Mouse (Mus musculus): ENCODE measurements around the gene Gm20388. TPM values are rescaled to one million over a fixed set of nuclear protein-coding genes. Genes with fewer than 3 reads are reported as not detected.

The Gm20388 gene
- polyA plus RNA-seq, 1 experiment from 2014 or later: 7.4 TPM

GRCm38 (mm10) chr8:120751226-120752081 lies 840.8 kb downstream of the Gm20388 start:
- peak overlapping the region; percentile 41 for H3K4me2 ChIP-seq
- WGBS: 58% methylated on average over 21 of the region's 21 CpGs
- peaks cover 67% of the 10 kb centered on the region for H3K4me1 ChIP-seq
- H3K9ac ChIP-seq: 0 out of 2 replicates have a peak overlapping the region, but pooled peaks have one; percentile 5
- no peaks in the 10 kb centered on the region for H3K9me3 ChIP-seq (replicated peaks)
- peak overlapping the region; percentile 90 for H3K27ac ChIP-seq
- H3K27me3 ChIP-seq: 0 out of 2 replicates have a peak, but pooled peaks cover 3% of the 10 kb centered on the region
- H3K36me3 ChIP-seq: no peaks in the 10 kb centered on the region
- no peak overlapping the region for H3K4me3 ChIP-seq (replicated peaks)
- ATAC-seq (replicated peaks; ENCODE audit: low FRiP score): peak; percentile 2; the same call in 1 of the 2 replicates

- Histone ChIP-seq H3K4me1 (peaks cover 65% of the 10 kb centered on the region), H3K4me3 (replicated peaks) (no peak overlapping the region), H3K4me2 (peak overlapping the region; percentile 41), H3K36me3 (no peaks in the 10 kb centered on the region), H3K27me3 (0 out of 2 replicates have a peak, but pooled peaks cover 3% of the 10 kb centered on the region), H3K9me3 (replicated peaks) (no peaks in the 10 kb centered on the region), H3K9ac (0 out of 2 replicates have a peak overlapping the region, but pooled peaks have one; percentile 3), H3K27ac (peak overlapping the region; percentile 90)
- ATAC-seq (replicated peaks; ENCODE audit: low FRiP score): peak; percentile 71
- under 1% methylated on average over 12 of the region's 12 CpGs for WGBS
These were observed 841.4 kb downstream of the Gm20388 start for GRCm38 (mm10) chr8:120752082-120752452.

DNA sequence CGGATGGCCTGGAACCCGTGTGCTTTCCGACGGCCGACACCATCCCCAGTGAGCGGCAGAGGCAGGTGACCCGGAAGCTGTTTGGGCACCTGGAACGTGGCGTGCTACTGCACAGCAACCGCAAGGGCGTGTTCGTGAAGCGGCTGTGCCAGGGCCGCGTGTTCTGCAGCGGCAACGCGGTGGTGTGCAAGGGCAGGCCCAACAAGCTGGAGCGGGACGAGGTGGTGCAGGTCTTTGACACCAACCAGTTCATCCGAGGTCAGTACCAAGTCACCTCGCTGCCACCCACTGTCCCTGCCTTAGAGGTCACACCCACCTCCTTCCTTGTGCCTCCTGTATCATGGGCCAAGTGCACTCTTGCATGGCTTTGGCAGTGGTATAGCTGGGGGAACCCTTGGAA lies 842.8 kb downstream of the Gm20388 start:
- Histone ChIP-seq H3K9ac (no peak overlapping the region), H3K27me3 (0 out of 2 replicates have a peak, but pooled peaks cover 3% of the 10 kb centered on the region), H3K4me3 (replicated peaks) (no peak overlapping the region), H3K4me2 (no peak overlapping the region), H3K4me1 (peaks cover 64% of the 10 kb centered on the region), H3K36me3 (no peaks in the 10 kb centered on the region), H3K9me3 (replicated peaks) (no peaks in the 10 kb centered on the region), H3K27ac (no peak overlapping the region)
- 92% methylated on average over 22 of the region's 22 CpGs for WGBS
- no peak for ATAC-seq (replicated peaks; ENCODE audit: low FRiP score)

DNA sequence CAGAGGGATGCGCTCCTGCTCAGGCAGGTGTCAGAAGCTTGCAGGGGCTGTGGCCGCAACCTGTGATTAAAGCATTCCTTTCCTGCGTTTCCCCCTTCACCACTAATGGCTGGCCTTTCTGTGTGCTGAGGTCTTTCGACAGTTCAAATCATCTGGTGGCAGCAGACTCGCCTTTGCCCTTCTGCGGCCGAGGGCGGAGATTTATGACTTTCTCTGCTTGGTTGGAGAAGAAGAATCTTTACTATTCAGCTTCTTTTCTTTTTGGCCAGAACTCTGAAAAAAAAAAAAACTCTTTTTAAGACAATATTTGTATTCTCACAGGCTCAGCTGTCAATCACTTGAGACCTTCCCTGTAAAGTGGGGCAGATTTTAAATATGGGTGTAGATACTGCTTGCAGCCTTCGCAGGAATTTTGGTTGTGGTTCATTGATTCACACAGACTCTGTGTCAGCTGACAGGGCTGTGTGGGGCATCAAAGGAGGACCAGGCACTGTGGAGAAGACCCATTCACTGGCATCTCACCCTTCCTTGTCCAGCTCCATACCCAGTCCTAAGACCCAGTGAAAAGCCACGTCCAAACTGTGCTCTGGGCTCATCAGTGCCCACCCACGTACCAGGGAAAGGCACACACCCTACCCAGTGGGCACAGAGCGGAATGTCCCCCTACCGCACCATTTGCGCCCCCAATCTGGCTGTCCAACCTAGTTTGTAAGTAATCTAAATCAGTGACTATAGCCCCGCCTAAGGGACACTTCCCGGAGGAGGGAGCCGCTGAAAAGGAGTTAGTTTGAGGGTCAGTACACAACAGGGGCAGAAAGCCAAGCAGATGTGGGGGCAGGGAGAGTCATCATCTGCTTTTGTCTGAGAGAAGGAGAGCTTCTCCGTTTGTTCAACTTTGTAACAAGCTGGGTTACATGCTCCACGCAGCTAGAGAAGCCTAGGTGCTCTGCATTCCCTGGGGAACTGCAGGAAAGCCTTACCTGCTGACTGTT lies 845.0 kb downstream of the Gm20388 start:
- H3K9me3 ChIP-seq (replicated peaks): no peaks in the 10 kb centered on the region
- ATAC-seq (replicated peaks; ENCODE audit: low FRiP score): peak; percentile 31; the same call in 1 of the 2 replicates
- peak overlapping the region; percentile 25; the same call in 1 of the 2 replicates for H3K4me2 ChIP-seq
- H3K36me3 ChIP-seq: no peaks in the 10 kb centered on the region
- no peak overlapping the region for H3K9ac ChIP-seq
- 17% methylated on average over 19 of the region's 19 CpGs for WGBS
- peaks cover 63% of the 10 kb centered on the region for H3K4me1 ChIP-seq
- H3K4me3 ChIP-seq (replicated peaks): no peak overlapping the region
- H3K27ac ChIP-seq: peak overlapping the region; percentile 67
- 0 out of 2 replicates have a peak, but pooled peaks cover 3% of the 10 kb centered on the region for H3K27me3 ChIP-seq

DNA sequence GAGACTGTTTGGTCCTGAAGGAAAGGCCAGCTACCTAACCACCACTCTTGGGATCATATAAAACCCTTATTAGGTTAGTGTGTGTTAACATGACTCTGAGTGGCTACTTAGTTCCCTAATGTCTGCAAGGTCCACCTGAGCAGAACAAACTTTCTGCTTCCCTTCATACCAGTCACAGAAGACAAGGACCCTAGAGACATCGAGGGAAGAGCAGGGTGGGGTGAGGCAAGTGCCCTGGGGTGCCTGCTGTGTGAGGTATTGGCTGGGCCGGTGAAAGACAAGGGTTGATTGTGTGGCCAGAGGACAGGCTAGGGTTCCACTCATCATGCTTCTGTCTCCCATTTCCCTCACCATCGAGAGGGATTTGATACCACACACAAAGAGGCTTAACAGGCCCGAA lies 847.4 kb downstream of the Gm20388 start:
- Histone ChIP-seq H3K27ac (no peak overlapping the region), H3K36me3 (no peaks in the 10 kb centered on the region), H3K4me3 (replicated peaks) (no peak overlapping the region), H3K4me2 (no peak overlapping the region), H3K9me3 (replicated peaks) (no peaks in the 10 kb centered on the region), H3K4me1 (peaks cover 39% of the 10 kb centered on the region), H3K27me3 (0 out of 2 replicates have a peak, but pooled peaks cover 5% of the 10 kb centered on the region), H3K9ac (no peak overlapping the region)
- WGBS: 67% methylated on average over 4 of the region's 4 CpGs
- no peak for ATAC-seq (replicated peaks; ENCODE audit: low FRiP score)

DNA sequence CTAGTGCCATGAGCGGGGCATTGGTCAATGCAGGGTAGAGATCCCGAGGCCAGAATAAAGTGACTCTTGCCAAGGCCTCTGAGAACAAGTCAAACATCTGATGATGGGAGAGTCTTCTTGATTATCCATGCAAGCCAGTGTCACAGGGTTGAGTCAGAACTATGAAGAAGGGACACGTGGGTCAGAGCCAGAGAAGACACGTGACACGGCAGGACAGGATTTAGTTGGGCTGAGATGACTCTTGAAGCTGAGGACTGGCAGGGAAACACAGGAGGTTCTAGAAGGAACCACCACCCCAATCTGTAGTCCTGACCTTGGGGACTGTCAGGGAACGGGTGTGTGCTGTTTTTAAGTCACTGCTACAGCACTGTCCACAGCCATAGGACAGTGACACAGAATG lies 849.2 kb downstream of the Gm20388 start:
- WGBS: 85% methylated on average over 6 of the region's 6 CpGs
- Histone ChIP-seq H3K27me3 (0 out of 2 replicates have a peak, but pooled peaks cover 5% of the 10 kb centered on the region), H3K36me3 (no peaks in the 10 kb centered on the region), H3K9ac (no peak overlapping the region), H3K27ac (no peak overlapping the region), H3K9me3 (replicated peaks) (no peaks in the 10 kb centered on the region), H3K4me2 (no peak overlapping the region), H3K4me3 (replicated peaks) (no peak overlapping the region), H3K4me1 (peaks cover 21% of the 10 kb centered on the region)
- no peak for ATAC-seq (replicated peaks; ENCODE audit: low FRiP score)

DNA sequence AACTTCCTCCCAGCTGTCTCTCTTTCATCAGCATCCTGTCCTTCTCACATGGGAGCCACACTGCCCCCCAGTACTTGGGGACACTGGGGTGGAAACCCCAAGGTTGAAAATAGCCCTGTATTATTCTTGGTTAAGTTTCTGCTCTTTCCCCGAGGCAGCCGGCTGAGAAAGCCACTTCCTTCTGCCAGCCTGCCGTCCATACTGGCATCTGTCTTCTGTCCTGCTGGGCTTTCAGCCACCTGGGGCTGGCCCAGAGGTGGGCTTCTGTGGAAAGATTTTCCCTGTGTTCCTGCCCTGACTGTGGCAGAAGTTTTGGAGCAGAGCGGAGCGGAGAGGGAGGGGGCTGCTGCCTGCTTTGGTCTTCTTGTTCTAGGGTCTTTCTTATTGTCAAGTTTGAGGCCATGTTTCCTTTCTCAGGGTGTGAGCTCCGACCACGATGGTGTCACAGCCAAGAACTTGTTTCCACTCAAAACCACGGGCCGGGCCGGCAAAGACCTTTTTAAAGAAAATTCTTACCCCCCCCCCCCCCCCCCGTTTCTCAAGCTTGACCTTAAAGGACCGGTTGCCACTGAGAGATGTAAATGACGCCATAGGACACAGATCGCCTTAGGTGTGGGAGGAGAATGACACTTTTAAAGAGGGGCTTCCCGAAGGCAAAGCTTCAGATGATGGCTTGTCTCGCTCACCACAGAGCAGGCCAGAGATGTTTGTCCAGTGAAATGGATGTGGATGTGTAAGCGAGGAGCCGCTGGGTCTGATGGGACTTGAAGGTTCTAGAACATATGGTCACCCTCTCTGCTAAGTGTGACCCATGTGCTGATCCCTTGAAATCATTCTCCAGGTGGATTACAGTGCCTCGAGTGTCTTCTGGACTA lies 849.9 kb downstream of the Gm20388 start:
- no peak overlapping the region for H3K4me2 ChIP-seq

DNA sequence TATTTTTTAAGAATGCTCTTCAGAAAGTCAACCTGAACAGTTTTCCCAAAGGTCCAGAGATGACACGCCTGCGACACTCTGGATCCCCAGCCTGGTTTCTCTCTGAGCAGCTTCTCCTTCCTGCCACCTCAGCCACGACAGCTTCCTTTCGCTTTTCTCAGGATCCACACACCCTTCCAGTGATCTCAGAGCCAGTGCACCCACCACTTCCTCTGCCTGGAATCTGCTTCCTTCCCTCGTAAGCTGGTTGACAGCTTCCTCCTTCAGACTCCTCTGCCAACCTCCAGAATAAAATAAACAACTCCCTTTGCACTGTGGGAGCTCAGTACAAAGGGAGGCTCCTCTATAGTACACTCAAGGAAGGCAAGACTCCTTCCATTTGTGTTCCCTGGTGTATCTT lies 852.6 kb downstream of the Gm20388 start:
- H3K4me1 ChIP-seq: no peaks in the 10 kb centered on the region
- no peak overlapping the region for H3K9ac ChIP-seq
- no peaks in the 10 kb centered on the region for H3K36me3 ChIP-seq
- WGBS: 58% methylated on average over 5 of the region's 5 CpGs
- H3K27me3 ChIP-seq: peaks cover 16% of the 10 kb centered on the region
- no peak overlapping the region for H3K4me2 ChIP-seq
- H3K27ac ChIP-seq: peak overlapping the region; percentile 41; the same call in 1 of the 2 replicates
- H3K4me3 ChIP-seq (replicated peaks): no peak overlapping the region
- H3K9me3 ChIP-seq (replicated peaks): no peaks in the 10 kb centered on the region
- ATAC-seq (replicated peaks; ENCODE audit: low FRiP score): no peak

More for the DNA sequence above, 849.9 kb downstream of the Gm20388 start:
- 77% methylated on average over 19 of the region's 19 CpGs for WGBS
- no peaks in the 10 kb centered on the region for H3K9me3 ChIP-seq (replicated peaks)
- H3K27me3 ChIP-seq: peaks cover 2% of the 10 kb centered on the region; the same call in 1 of the 2 replicates
- H3K4me1 ChIP-seq: peaks cover 14% of the 10 kb centered on the region
- H3K36me3 ChIP-seq: no peaks in the 10 kb centered on the region
- H3K9ac ChIP-seq: no peak overlapping the region
- H3K27ac ChIP-seq: no peak overlapping the region
- ATAC-seq (replicated peaks; ENCODE audit: low FRiP score): no peak
- H3K4me3 ChIP-seq (replicated peaks): no peak overlapping the region

DNA sequence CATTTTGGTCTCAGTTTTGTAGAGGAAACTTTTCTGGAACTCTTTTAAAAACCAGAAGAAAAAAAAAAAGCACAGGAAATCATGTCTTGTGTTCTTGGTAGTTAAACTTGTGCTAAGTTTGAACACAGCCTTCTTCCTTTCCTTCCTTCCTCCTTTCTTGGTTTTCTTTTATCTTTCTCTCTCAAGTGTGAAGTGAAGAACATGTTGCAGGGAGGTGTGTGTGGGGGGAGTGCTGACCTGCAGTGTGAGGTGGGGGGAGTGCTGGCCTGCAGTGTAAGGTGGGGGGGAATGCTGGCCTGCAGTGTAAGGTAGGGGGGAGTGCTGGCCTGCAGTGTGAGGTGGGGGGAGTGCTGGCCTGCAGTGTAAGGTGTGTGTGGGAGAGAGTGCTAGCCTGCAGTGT lies 854.0 kb downstream of the Gm20388 start:
- no peak overlapping the region for H3K4me3 ChIP-seq (replicated peaks)
- no peaks in the 10 kb centered on the region for H3K36me3 ChIP-seq
- H3K4me2 ChIP-seq: no peak overlapping the region
- no peak overlapping the region for H3K9ac ChIP-seq
- ATAC-seq (replicated peaks; ENCODE audit: low FRiP score): no peak
- no peak overlapping the region for H3K27ac ChIP-seq
- no peaks in the 10 kb centered on the region for H3K9me3 ChIP-seq (replicated peaks)
- H3K4me1 ChIP-seq: peaks cover 4% of the 10 kb centered on the region; the same call in 1 of the 2 replicates
- peaks cover 25% of the 10 kb centered on the region for H3K27me3 ChIP-seq

DNA sequence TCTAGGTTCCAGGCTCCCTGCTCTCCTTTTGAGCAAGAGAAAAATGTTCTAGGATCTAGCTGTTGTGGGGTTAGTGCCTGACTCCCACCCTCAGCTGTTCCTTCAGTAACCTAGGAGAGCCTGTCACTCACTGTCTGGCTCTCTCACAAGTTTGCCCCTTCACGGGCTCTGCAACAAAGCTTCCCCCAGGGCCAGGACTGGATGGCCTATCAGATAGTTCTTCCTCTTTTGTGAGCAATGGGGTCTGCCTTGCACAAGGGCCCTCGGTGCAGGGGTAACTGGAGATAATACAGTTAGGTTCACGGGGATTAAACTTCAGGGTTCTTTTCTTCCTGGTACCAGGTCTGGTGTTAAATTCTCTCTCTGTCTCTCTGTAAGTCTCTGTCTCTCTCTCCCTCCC lies 856.0 kb downstream of the Gm20388 start:
- H3K9me3 ChIP-seq (replicated peaks): no peaks in the 10 kb centered on the region
- no peaks in the 10 kb centered on the region for H3K36me3 ChIP-seq
- no peak overlapping the region for H3K4me2 ChIP-seq
- WGBS: 55% methylated on average over 3 of the region's 3 CpGs
- no peak for ATAC-seq (replicated peaks; ENCODE audit: low FRiP score)
- peaks cover 23% of the 10 kb centered on the region for H3K27me3 ChIP-seq
- no peak overlapping the region for H3K27ac ChIP-seq
- H3K4me1 ChIP-seq: peaks cover 4% of the 10 kb centered on the region; the same call in 1 of the 2 replicates
- H3K9ac ChIP-seq: no peak overlapping the region
- H3K4me3 ChIP-seq (replicated peaks): no peak overlapping the region
